Mouse (Mus musculus) thymus, adult 2 months (tissue): ENCODE results near the gene Ppp1r21.

Experiments used
- CTCF ChIP-seq: fragments of 200-500 bp; IDR thresholded peaks from 2 replicates; pipeline ENCODE4 v1.5.1; 2012; ENCODE audit warnings: mild to moderate bottlenecking, control low read depth, low read length, moderate library complexity, borderline replicate concordance; ENCODE audit not compliant: control insufficient read depth, poor library complexity, insufficient read depth; ENCODE audit errors: extremely low read depth
- POLR2A ChIP-seq: fragments of 200-500 bp; IDR thresholded peaks from 2 replicates; pipeline ENCODE4 v1.6.1; 2012; ENCODE audit warnings: mild to moderate bottlenecking, low read length, control low read depth, moderate library complexity; ENCODE audit not compliant: control insufficient read depth, poor library complexity, insufficient read depth; ENCODE audit errors: extremely low read depth

GRCm38 (mm10) chr17:88530667-88531066 lies 749 bp downstream of the Ppp1r21 start:
- no peak for TF ChIP-seq CTCF
- TF ChIP-seq POLR2A: no peak
